Mouse (Mus musculus) thymus, postnatal 36 days (tissue): ENCODE results near the gene Ccdc171.
A peak's percentile ranks its signal among the peaks of the same experiment; 100 is the strongest.

ENCODE experiments used
- DNase-seq, 2 experiments: peaks; one replicate each; pipeline ENCODE4 v3.0.0; 2022; ENCODE audit warnings: mixed read lengths in 2 of 2

The Ccdc171 gene

GRCm38 (mm10) chr4:83798674-83799430 lies 273.5 kb downstream of the Ccdc171 start:
- no peak for DNase-seq

DNA sequence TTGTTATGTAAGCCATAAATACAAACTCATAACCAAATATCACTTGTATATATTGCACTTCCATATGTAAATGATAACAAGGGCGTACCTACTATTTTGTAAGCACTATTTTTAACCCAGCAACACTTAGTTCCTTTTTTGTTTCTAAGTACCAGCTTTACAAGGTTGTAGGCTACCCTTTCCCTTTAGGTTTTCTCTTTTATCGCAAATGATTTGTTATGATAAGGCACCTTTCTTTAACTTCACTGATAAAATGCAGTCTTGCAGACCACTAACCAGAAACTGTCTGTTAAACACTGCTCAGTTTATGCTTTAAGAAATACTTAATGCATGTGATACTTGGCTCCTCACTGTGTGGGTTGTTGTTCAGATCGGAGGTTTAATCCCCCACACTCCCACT lies 275.1 kb downstream of the Ccdc171 start:
- DNase-seq = no peak

GRCm38 (mm10) chr4:83816925-83817324 lies 291.6 kb downstream of the Ccdc171 start:
- no peak for DNase-seq

- DNase-seq = no peak
Measured at GRCm38 (mm10) chr4:83829718-83830459, 304.5 kb downstream of the Ccdc171 start.

DNA sequence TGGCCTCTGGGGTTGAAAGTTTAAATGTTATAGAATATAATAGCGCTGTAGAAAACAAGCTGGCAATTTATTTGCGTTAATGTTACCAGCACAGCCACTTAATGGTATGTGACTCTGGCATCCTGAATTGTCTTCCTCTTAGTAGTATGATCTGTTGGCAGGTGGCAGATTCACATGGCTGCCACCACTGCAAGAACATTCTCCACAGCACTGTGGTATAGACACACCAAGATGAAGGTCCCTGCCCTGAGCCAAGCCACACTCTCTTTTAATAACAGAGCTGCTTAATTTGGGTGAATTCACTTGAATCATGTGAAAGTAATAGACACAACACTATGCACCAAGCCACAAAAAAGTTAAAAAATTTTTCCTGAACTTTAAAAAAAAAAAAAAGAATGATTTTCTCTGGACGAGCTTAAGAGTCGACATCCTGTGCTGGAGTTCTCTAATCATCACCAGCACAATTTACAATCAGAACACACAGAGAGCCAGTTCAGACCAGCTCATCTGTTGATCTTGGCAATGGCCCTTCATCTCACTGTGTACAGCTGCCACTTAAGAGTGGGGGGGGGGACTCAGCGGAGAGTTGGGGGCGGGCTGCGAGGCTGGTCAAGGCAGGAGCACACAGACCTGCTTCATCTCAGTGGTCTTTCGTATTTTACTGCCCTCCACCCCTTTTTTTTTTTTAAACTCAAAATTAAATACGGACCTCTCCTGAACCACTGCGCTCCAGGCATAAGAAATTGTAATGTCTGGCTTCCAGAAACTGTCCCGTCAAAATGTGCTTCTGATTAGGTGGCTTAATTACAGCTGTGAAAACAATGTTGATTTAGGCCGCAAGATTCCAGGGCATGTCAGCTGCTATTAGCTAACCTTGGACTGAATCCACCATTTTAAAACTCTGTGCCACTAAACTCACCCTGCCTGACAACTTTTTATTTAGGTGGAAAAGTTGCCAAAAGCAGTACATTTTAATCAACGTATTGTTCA lies 305.8 kb downstream of the Ccdc171 start:
- DNase-seq = no peak

DNA sequence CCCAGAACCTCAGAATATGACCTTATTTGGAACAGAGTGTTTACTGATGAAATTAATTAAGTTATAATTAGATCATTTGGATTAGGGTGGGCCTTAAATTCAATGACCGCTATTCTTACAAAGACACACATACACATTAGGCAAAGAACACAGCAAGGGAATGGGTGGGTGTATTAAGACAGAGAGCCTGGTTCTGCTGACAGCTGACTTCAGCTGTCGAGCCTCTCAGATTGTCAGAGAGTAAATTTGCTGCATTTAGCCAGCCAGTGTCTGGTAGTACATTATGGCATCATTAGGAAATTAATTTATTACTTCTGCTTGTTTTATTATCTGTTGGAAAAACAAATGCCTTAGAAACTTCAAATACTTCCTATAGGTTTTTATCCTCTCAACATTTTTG lies 313.7 kb downstream of the Ccdc171 start:
- DNase-seq = no peak

- no peak for DNase-seq
Measured at GRCm38 (mm10) chr4:83846304-83846703, 321.0 kb downstream of the Ccdc171 start.

- DNase-seq = no peak
Measured at GRCm38 (mm10) chr4:83853885-83854284, 328.5 kb downstream of the Ccdc171 start.

GRCm38 (mm10) chr4:83861706-83862105 lies 336.4 kb downstream of the Ccdc171 start:
- no peak for DNase-seq

DNA sequence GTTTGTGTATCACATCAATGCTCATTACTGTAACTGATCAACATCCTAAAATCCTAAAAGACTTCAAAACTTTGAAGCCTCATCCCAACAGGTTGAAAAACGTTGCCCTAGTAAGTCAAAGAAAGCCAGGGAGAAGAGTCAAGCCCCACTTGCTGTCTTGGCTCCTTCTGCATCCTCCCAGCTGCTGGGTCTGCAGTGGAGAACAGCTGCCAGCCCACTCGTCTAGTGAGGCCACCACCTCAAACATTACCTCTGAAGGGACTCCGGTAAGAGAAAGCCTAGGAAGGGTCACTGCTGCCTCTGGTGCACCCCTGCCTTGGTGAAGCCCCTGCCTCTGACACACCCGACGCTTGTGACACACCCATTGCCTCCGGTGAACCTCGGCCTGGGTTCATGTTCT lies 336.9 kb downstream of the Ccdc171 start:
- DNase-seq = no peak

GRCm38 (mm10) chr4:83876600-83876999 lies 351.3 kb downstream of the Ccdc171 start:
- DNase-seq = peak; percentile 3 to 10

DNA sequence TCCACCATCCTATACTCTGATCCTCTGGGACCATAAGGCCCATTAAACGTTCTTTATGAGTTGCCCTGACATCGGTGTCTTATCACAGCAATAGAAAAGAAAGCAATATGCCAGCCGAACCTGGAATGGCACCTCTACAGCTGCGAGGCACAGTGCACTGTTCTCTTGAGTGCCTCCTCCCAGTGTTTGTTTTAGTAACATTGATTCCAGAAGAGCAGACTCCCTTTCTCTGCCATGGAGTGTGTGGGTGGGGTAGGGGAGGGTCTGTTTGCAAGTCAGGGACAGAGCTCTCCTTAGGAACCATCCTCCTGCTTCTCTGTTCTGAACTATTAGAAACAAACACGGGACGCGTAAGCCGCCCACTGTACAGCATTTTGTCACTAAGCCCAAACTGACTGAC lies 352.9 kb downstream of the Ccdc171 start:
- no peak for DNase-seq

DNA sequence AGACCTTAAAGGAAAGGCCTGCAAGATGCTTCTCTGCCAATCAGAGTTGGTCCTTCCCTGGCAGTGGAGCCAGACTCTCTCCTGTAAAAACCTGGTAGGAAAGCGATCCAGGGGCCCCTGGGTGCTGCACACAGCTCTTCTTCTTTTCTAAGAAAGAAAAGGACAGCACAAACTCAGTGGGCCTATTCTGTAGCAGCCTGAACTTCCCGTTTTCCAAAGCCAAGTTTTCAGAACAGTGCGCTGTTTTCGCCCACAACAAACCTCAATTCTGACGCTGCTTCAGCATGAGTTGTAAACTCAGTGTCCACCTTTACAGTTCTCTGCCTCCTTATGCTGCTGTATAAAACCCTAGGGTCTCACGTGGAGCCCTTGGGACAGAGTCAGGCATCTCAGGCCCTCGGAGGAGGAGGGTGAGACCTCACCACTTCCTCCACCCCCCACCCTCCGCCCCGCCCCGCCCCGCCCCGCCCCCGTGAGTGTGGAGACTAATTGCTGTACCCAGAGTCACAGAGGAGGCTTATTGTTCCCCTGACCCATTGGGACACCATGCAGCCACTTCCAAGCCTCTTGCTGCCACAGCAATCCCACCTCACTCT lies 363.2 kb downstream of the Ccdc171 start:
- DNase-seq = no peak

- DNase-seq = no peak
Measured at GRCm38 (mm10) chr4:83902081-83902645, 376.8 kb downstream of the Ccdc171 start.
